Mouse (Mus musculus): ENCODE results near the gene Tspan5. TPM values are rescaled to one million over a fixed set of nuclear protein-coding genes. Genes with fewer than 3 reads are reported as not detected.

Tspan5 gene
- total RNA-seq, 2 experiments from 2014 or later = 184 to 208 TPM

DNA sequence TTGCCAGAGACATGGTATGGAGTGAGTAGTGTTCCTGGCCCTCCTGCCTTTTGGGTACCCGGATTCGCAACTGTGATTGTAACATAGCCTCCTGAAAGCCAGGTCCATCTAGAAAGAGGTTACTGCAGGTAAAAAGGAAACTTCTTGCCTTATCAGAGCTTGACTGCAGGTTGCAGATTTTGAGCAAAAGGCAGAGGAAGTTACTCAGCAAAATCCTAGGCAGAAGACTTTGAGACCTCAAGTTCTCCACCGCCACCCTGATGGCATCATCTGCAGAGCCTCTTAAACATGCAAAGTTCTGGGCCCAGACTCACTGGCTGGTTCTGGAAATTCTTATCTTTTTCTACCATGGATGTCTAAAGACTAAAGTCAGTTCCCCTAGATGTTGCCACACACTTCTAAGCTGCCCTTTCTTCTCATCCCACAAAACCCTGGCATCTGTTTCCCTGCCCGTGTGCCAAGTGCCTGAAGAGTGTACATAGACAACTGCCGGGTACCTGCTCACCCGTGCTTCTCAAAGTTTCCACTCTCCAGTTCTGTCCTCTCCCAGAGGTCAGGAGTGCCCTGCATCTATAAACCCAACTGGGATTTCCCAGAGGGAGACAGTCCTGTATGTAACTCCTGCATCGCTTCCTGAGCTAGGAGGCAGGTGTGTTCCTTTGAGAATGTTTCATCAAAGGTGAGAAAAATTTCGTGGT, 1.0 kb upstream of the Tspan5 start:
- intact Hi-C loops (cut with DNase I) = loop anchor here (5.0 to 10.0 kb wide), 4 partner anchors 61 to 334 kb away; partner anchors contain the start of gene Rap1gds1
- no peak for DNase-seq (ENCODE audit: extremely low spot score in 1 of 2, low spot score in 2 of 2)

DNA sequence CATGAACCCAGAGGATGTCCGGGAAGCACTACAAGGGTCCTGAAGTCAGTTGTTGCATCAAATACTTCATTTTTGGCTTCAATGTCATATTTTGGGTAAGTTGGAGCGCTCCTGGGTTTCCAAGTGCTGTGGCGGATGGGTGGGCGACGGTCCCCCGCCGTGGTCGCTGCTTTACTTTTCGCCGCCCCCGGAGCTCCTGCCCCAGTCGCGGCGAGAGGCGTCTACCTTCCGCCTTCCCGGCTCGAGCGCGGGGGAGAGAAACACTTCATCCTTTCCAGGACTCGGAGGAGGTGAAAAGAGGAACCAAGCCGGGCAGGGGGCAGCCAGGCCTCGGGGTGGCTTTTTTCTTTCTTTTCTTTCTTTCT, 553 bp downstream of the Tspan5 start:
- intact Hi-C loops (cut with DNase I) = loop anchor here (5.0 to 10.0 kb wide), 4 partner anchors 60 to 332 kb away; partner anchors contain the start of gene Rap1gds1
- DNase-seq (ENCODE audit: extremely low spot score in 1 of 2, low spot score in 2 of 2) = peak in 1 of 2 experiments; percentile 65

DNA sequence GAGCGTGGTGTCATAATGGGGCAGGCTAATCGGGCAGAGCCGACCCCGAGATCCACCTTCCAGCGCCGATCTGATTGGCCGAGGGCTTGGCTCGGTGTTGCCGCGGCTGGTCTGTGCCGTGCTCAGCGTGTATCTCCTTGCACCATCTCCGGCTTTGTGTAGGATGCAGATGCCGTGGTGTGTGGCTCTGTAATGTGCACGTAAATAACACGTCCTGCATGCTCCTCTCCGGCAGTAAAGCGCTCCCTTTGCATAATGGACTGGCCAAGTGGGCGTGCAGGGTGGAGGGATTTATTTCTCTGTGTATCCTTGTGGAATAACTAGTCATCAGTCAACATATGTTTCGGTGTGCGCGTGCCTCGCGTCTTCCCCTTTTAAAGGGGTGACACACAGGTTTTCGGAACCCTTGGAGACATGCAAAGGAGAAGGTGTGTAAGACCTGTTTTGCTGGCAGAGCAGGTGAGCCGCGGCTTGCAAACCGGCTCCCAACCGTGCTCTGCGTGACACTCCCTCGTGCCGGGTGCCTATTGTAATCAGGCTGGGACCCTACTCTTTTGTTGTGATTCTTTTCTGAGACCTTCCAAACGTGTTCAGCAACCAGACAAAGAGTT, 1.2 kb downstream of the Tspan5 start:
- intact Hi-C loops (cut with DNase I) = loop anchor here (5.0 to 10.0 kb wide), 4 partner anchors 59 to 332 kb away; partner anchors contain the start of gene Rap1gds1
- peak; percentile 64 to 79 for DNase-seq (ENCODE audit: extremely low spot score in 1 of 2, low spot score in 2 of 2)

DNA sequence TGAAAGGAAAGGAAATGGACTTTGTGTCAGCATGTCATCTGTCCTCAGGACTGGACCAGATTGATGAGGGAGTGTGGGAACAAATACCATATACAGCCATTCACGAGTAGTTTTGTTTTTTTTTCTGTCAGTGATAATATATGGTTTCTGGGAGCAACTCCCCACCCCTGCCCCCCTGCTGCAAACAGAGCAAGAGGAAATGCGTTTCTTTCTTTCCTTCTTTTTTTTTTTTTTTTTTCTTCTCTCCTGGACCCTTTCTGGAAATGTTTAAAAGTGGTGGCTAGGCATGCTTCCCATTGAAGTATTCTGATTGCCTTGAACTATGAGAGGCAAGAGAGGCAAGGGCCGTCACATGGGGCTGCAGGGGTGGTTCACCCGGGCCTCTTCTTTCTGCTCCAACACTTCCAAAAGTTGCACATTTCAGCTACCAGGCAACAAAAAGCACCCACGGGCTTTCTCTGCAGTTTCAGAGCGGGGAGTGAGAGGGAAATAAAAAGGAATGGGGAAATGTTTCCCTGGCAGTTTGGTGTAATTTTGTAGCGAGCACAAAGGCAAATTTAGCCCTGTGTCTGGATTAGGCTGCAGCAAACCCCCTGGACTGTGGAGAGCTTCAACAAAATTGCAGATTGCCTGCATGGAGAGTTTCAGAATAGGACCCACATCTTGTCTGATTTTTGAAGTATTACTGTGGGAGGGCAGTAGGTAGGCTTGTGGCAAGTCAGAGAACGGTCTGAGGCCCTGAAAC, 2.2 kb downstream of the Tspan5 start:
- intact Hi-C loops (cut with DNase I) = loop anchor here (5.0 to 10.0 kb wide), 4 partner anchors 58 to 331 kb away; partner anchors contain the start of gene Rap1gds1
- DNase-seq (ENCODE audit: extremely low spot score in 1 of 2, low spot score in 2 of 2) = no peak

- intact Hi-C loops (cut with DNase I) = loop anchor here (10.0 kb wide), 1 partner anchor 330 kb away; the partner anchor contains the start of gene Rap1gds1
- no peak for DNase-seq (ENCODE audit: extremely low spot score in 1 of 2, low spot score in 2 of 2)
Observed at GRCm38 (mm10) chr3:138745091-138745490, 3.1 kb downstream of the Tspan5 start.

DNA sequence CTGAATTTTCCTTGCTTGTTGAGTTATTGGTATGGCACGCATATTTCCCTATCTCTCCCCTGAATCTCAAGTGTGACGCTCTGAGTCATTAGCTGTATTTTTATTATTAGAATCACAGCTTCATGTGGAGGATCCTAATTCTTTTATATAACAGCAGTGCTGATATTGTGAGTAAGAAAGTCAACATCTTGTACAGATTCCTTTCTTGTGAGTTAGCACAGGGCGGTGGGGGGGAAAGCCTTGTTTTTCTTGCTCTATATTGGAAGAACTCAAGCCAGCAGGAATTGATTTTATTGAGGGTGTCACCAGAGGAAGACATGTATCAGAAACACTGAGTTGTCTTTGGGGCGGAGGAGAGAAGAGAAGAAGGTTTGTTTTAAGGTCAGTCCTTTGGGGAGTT, 3.6 kb downstream of the Tspan5 start:
- intact Hi-C loops (cut with DNase I) = loop anchor here (10.0 kb wide), 1 partner anchor 329 kb away; the partner anchor contains the start of gene Rap1gds1
- no peak for DNase-seq (ENCODE audit: extremely low spot score in 1 of 2, low spot score in 2 of 2)

GRCm38 (mm10) chr3:138746556-138746955, 4.6 kb downstream of the Tspan5 start:
- DNase-seq (ENCODE audit: extremely low spot score in 1 of 2, low spot score in 2 of 2) = no peak
- intact Hi-C loops (cut with DNase I) = loop anchor here (10.0 kb wide), 1 partner anchor 328 kb away; the partner anchor contains the start of gene Rap1gds1

DNA sequence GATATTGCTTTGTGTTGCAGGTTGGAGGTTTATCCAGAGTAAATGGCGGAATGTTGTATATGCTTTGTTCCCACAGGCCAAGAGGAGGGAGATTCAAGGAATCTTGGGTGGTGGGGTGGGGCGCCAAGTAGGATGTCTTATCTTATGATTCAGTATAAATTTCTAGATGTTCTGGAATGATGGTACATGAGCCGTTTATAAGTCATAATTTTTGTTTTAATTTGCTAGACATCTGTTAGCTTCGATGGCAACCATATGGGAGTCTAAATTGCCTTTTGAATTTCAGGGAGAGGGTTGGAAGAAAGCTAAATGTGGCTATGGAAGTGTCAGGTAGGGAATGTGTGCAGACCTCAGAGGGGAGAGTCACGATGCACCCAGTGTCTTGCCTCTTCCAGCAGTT, 5.0 kb downstream of the Tspan5 start:
- intact Hi-C loops (cut with DNase I) = loop anchor here (10.0 kb wide), 1 partner anchor 328 kb away; the partner anchor contains the start of gene Rap1gds1
- no peak for DNase-seq (ENCODE audit: extremely low spot score in 1 of 2, low spot score in 2 of 2)

- DNase-seq (ENCODE audit: extremely low spot score in 1 of 2, low spot score in 2 of 2) = no peak
- intact Hi-C loops (cut with DNase I) = loop anchor here (10.0 kb wide), 1 partner anchor 327 kb away; the partner anchor contains the start of gene Rap1gds1
Observed at GRCm38 (mm10) chr3:138747985-138748384, 6.0 kb downstream of the Tspan5 start.

DNA sequence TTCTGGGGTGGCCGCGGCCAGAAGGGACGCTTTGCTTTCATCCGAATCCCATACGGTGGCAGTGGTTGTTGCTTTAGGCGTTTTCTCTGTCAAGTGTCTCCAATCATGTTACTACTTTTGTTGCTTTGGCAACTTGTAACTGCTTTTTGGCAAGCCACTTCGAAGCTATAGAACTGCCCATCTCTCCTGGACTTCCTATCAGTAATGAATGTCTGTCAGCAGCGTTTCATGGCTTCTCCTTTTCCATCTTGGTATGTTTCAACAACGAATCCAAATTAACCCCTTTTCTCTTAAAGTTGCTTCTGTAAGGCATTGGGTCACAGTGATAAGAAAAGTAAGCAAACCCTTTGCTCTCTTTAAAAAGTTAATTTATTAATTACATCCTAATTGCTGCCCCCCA, 7.7 kb downstream of the Tspan5 start:
- no peak for DNase-seq (ENCODE audit: extremely low spot score in 1 of 2, low spot score in 2 of 2)
- intact Hi-C loops (cut with DNase I) = loop anchor here (2.0 to 10.0 kb wide), 2 partner anchors 33 to 325 kb away; partner anchors contain the start of gene Rap1gds1

DNA sequence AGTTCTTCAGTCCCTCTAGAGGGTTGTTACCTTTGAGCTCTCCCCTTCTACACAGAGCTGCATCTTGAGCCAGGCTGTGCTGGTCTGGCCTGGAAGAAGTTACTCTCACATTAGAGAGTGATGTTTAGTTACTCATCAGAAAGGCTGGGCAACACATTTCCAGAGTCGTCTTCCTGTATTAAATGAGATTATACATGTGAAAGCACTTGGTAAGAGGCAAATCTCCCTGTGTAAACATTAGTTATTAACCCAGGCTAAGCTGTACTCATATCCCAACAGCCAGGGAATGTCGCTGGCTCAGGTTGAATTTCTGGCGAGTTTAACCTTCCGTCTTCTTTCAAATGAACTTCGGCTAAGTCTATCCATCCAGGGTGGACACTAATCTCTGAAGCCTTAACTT, 9.3 kb downstream of the Tspan5 start:
- no peak for DNase-seq (ENCODE audit: extremely low spot score in 1 of 2, low spot score in 2 of 2)
- intact Hi-C loops (cut with DNase I) = loop anchor here (2.0 kb wide), 1 partner anchor 31 kb away; no protein-coding TSS in a partner anchor

DNA sequence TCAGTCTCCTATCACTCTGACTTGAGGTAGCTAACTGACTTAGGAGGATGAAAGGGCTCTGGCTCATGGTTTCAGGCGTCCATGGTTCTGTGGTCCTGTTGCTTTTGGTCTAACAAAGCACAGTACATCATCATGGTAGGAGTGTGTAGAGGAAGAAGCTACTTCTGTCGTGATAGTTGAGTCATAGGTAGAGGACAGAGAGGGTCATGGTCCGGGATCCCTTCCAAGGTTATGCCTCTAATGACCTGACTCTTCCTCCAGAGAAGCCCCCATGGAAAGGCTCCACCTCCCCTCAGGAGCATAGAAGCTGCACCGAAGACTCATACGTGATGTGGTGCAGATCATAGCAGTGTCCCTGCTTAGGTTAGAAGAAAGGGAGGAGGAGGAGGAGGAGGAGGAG, 10.1 kb downstream of the Tspan5 start:
- intact Hi-C loops (cut with DNase I) = no loop called here
- DNase-seq (ENCODE audit: extremely low spot score in 1 of 2, low spot score in 2 of 2) = no peak

DNA sequence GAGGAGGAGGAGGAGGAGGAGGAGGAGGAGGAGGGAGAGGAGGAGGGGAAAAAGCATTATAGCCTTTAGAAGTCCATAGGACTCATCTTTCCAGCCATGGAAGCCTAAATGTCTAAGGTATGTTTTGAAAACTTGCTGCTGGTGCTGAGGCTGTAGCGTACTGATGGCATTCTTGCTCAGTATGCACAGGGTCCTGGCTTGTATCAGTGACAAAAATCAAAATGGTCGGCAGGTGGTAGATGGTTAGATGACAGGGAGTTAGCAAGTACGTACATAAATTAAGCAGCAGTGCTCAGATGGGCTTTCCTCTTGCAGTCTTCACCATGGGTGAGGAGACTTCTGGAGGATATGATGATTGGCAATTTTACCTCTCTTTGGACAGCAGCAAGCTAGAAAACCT, 10.8 kb downstream of the Tspan5 start:
- DNase-seq (ENCODE audit: extremely low spot score in 1 of 2, low spot score in 2 of 2) = no peak
- intact Hi-C loops (cut with DNase I) = no loop called here

DNA sequence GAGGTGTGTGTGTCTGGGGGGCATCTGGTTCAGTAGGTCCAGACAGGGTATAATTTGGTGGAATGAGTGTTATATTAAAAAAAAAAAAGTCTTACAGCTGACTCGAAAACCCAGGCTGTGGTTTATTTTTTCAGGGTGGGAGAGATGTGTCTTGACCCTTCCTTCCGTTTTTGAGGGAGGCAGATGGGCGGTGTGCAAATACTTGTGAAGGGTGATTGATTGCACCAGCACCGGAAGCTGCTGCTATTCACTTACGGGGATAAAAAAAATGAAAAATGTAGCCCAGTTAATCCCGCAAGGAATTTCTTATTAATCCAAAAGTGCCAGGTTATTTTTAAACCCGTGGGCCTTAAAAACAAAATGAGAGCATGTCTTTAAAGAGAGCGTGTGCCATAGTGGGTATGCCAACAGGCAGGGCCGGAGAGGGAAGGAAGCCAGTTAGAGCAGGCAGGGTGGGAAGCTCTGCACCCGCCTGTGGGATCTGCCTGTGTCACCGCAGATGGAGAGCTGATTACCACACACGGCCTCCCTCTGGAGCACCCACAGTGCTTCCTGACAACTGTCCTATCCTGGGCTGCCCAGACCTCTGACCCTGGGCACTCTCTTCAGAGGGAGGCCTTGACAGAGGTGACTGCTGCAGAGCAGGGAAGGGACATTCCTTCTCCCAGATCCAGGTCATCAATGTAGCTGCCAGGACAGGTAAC, 11.3 kb downstream of the Tspan5 start:
- intact Hi-C loops (cut with DNase I) = no loop called here
- no peak for DNase-seq (ENCODE audit: extremely low spot score in 1 of 2, low spot score in 2 of 2)

GRCm38 (mm10) chr3:138754328-138754727, 12.3 kb downstream of the Tspan5 start:
- intact Hi-C loops (cut with DNase I) = no loop called here

DNA sequence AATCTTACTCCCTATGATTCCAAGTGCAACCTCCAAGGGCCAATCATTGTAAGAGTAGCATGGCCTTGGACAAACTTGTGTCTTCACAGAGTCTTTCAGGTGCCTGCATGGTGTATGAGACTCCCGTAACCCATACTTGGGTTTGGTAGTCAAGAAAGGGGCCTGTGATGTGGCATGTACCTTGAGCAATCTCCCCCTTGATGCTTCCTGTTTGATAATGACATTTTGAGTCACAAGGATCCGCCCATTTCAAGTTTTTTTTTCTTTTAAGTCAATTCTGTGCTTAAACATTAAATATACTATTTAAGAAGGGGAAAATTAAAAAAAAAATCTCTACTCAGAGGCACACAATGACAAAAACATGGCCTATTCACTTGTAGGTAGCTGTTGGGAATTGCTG, 15.3 kb downstream of the Tspan5 start:
- no peak for DNase-seq (ENCODE audit: extremely low spot score in 1 of 2, low spot score in 2 of 2)
- intact Hi-C loops (cut with DNase I) = no loop called here

More at GRCm38 (mm10) chr3:138754328-138754727, 12.3 kb downstream of the Tspan5 start:
- no peak for DNase-seq (ENCODE audit: extremely low spot score in 1 of 2, low spot score in 2 of 2)

GRCm38 (mm10) chr3:138759968-138760684, 18.1 kb downstream of the Tspan5 start:
- intact Hi-C loops (cut with DNase I) = no loop called here
- no peak for DNase-seq (ENCODE audit: extremely low spot score in 1 of 2, low spot score in 2 of 2)

DNA sequence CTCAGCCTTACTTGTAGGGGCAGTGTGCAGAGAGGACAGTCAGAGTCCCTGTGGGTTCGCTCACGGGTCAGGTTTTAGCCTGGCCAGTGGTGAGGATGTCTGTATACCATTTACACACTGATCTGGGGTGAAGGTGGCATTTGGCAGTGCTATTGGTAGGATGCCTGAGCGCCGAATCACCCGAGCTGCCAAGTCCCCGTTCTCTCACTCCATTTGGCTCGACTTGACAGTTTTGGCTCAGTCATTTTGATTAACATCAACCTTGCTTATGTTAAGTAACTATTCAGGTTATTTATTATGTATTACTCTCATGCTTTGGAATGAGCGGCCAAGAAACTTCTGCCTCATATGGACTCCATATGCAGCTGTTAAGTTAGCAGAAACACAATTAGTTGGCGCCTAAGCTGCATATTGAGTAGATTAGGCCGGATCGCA, 18.7 kb downstream of the Tspan5 start:
- DNase-seq (ENCODE audit: extremely low spot score in 1 of 2, low spot score in 2 of 2) = no peak

More for the DNA sequence above, 18.7 kb downstream of the Tspan5 start:
- intact Hi-C loops (cut with DNase I) = no loop called here
